Mouse (Mus musculus): ENCODE data around the gene Snx29. TPM values are rescaled to one million over a fixed set of nuclear protein-coding genes. Genes with fewer than 3 reads are reported as not detected.
A peak's percentile ranks its signal among the peaks of the same experiment; 100 is the strongest.

The Snx29 gene
- polyA plus RNA-seq, 1 experiment, result 15.0 TPM

DNA sequence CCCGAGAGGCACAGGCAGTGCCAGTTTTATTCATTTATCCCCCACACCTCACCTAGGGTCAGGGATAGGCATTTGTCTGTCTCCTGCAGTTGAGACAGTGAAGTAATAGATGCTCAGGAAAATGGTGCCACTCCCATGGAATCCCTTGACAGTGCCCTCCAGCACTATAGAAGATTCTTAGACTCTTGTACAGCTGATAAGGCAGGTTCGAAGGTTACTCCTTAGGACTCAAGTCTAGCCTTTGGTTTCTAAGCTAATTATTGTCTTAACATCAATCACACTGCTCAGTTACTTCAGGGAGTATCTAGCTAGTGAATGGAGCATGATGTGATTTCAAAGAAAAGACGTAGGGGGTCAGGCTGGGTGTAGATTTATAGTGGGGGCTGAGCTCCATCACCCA, 273.9 kb downstream of the Snx29 start:
- Histone ChIP-seq H3K36me3 (ENCODE audit: control insufficient read depth, insufficient read depth, low read length) (no peaks in the 10 kb centered on the region), H3K27me3 (ENCODE audit: control insufficient read depth, insufficient read depth, low read length) (no peaks in the 10 kb centered on the region), H3K27ac (ENCODE audit: control insufficient read depth, insufficient read depth, low read length) (no peak overlapping the region), H3K4me3 (ENCODE audit: control insufficient read depth, insufficient read depth, low read length) (no peak overlapping the region), H3K4me1 (replicated peaks; ENCODE audit: control insufficient read depth, insufficient read depth, low read length) (no peaks in the 10 kb centered on the region)
- no peak for DNase-seq
- no peak for TF ChIP-seq POLR2A (IDR thresholded peaks at IDR 0.05; ENCODE audit: control insufficient read depth, extremely low read depth, insufficient read depth, low read length, poor library complexity)
- no peak for TF ChIP-seq CTCF (IDR thresholded peaks at IDR 0.05; ENCODE audit: borderline replicate concordance, control insufficient read depth, extremely low read depth, insufficient read depth, low read length, poor library complexity)
- WGBS, result 95% methylated on average over 3 of the region's 3 CpGs

DNA sequence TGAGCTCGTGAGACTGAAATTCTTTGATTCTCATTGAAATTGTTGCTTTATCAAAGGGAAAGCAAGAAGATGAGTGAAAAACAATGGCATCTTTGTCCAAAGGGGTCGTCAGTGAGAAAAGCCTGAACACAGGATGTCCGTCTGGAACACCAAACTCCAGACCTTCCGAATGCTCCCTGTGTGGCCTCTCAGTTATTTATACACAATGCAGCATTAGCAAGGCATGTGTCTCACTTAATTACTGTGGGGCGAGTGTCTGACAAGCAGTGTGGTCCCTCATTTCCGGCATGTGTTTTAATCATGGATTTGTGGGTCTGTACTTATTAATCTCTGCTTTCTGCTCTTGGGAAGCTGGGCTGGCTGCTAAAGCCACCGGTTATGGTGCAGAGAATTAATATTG, 275.1 kb downstream of the Snx29 start:
- Histone ChIP-seq H3K27me3 (ENCODE audit: control insufficient read depth, insufficient read depth, low read length) (no peaks in the 10 kb centered on the region), H3K4me3 (ENCODE audit: control insufficient read depth, insufficient read depth, low read length) (no peak overlapping the region), H3K36me3 (ENCODE audit: control insufficient read depth, insufficient read depth, low read length) (no peaks in the 10 kb centered on the region), H3K4me1 (replicated peaks; ENCODE audit: control insufficient read depth, insufficient read depth, low read length) (no peaks in the 10 kb centered on the region), H3K27ac (ENCODE audit: control insufficient read depth, insufficient read depth, low read length) (no peak overlapping the region)
- DNase-seq, result no peak
- WGBS, result 95% methylated on average over 7 of the region's 7 CpGs
- TF ChIP-seq CTCF (IDR thresholded peaks at IDR 0.05; ENCODE audit: borderline replicate concordance, control insufficient read depth, extremely low read depth, insufficient read depth, low read length, poor library complexity), result no peak
- TF ChIP-seq POLR2A (IDR thresholded peaks at IDR 0.05; ENCODE audit: control insufficient read depth, extremely low read depth, insufficient read depth, low read length, poor library complexity), result no peak

DNA sequence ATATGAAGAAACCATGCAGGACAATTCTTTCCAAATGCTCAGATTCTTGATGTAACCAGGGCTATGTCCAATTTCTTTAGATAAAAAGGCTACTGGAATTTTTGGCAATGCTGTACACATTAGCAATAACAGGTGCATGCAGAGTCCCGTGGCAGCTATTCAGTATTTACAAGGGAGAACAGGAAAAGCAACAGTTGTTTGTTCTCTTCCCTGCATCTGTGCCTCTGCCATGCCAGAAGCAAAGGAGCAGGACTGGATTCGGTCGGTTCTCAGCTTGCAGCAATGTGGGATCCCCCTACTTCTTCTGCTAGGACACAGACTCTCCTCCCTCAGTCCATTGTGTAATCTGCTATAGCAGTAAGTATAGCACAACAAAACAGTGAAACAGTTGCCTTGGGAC, 276.8 kb downstream of the Snx29 start:
- H3K4me3 ChIP-seq (ENCODE audit: control insufficient read depth, insufficient read depth, low read length), result no peak overlapping the region
- no peaks in the 10 kb centered on the region for H3K4me1 ChIP-seq (replicated peaks; ENCODE audit: control insufficient read depth, insufficient read depth, low read length)
- WGBS, result 94% methylated on average over 3 of the region's 3 CpGs
- DNase-seq, result no peak
- no peaks in the 10 kb centered on the region for H3K36me3 ChIP-seq (ENCODE audit: control insufficient read depth, insufficient read depth, low read length)
- TF ChIP-seq POLR2A (IDR thresholded peaks at IDR 0.05; ENCODE audit: control insufficient read depth, extremely low read depth, insufficient read depth, low read length, poor library complexity), result no peak
- no peak for TF ChIP-seq CTCF (IDR thresholded peaks at IDR 0.05; ENCODE audit: borderline replicate concordance, control insufficient read depth, extremely low read depth, insufficient read depth, low read length, poor library complexity)
- H3K27me3 ChIP-seq (ENCODE audit: control insufficient read depth, insufficient read depth, low read length), result no peaks in the 10 kb centered on the region
- H3K27ac ChIP-seq (ENCODE audit: control insufficient read depth, insufficient read depth, low read length), result no peak overlapping the region

DNA sequence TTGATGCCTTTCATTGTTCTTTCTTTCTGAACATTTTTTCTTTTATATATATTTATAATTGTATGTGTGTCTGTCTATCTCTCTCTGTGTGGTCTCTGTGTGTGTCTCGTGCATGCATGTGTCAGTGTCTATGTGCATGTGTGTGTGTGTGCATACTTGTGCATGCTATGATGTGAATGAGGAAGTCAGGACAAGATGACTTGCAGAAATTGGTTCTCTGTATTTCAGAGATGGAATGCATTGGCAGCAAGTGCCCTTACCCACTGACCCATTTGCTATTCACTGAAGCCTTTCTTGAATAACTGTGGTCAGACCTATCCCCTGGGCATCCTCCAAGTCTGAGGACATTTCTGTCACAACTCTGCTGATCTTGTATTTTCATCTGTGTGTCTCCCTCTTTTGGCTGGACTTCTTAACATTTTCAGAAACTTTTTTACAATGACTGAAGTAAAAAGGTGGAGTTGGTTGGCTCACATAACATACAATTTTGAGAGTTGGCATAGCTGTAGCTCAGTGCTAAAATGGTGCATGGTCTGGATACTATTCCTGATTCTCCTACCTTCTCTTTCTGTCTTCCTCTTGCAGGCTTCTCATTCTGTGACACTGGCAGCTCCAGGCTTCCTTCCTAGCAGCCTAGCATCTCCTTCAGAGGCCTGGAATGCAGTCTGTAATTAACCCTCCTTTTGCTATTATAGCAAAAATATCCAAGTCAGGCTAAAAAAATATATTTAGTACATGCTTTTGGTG, 278.8 kb downstream of the Snx29 start:
- WGBS, result 78% methylated on average over 1 of the region's 1 CpGs
- no peak overlapping the region for H3K4me3 ChIP-seq (ENCODE audit: control insufficient read depth, insufficient read depth, low read length)
- no peak overlapping the region for H3K27ac ChIP-seq (ENCODE audit: control insufficient read depth, insufficient read depth, low read length)
- no peak for TF ChIP-seq POLR2A (IDR thresholded peaks at IDR 0.05; ENCODE audit: control insufficient read depth, extremely low read depth, insufficient read depth, low read length, poor library complexity)
- DNase-seq, result no peak
- H3K4me1 ChIP-seq (replicated peaks; ENCODE audit: control insufficient read depth, insufficient read depth, low read length), result no peaks in the 10 kb centered on the region
- no peaks in the 10 kb centered on the region for H3K27me3 ChIP-seq (ENCODE audit: control insufficient read depth, insufficient read depth, low read length)
- no peaks in the 10 kb centered on the region for H3K36me3 ChIP-seq (ENCODE audit: control insufficient read depth, insufficient read depth, low read length)

DNA sequence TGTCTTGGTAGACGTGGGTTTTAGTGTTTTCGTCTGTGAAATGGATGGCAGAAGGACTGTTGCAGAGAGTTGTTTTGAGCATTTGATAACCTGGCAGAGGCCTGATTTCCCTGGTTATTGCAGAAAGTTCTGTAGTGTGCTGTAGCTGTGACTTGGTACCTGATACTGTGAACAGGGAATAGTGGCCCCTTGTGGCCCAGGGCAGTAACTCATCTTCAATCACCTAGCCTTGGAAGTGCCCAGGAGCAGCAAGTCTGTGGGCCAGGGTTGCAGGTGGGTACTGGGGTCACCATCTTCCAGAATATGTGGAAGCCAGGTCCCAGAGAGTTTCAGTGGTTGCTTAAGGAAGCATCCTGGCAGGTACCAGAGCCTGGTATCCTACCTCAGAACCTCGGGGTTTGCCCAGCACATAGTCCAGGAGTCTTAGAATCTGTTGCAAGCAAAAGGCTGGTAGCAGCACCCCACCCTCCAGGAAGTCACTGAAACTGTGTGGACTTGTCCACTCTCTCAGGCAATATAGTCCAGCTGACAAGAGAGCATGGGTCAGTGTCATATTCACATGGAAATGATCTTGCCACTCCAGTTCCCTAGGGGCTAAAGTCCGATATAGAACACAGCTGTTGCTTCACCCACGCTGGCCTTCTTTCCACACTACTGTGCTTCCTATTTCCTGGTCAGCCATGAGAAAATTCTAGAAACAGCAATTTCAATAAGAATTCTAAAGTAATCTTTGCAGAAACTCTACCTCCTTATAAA, 281.1 kb downstream of the Snx29 start:
- H3K27me3 ChIP-seq (ENCODE audit: control insufficient read depth, insufficient read depth, low read length), result no peaks in the 10 kb centered on the region
- no peak overlapping the region for H3K4me3 ChIP-seq (ENCODE audit: control insufficient read depth, insufficient read depth, low read length)
- TF ChIP-seq CTCF (IDR thresholded peaks at IDR 0.05; ENCODE audit: borderline replicate concordance, control insufficient read depth, extremely low read depth, insufficient read depth, low read length, poor library complexity), result no peak
- TF ChIP-seq POLR2A (IDR thresholded peaks at IDR 0.05; ENCODE audit: control insufficient read depth, extremely low read depth, insufficient read depth, low read length, poor library complexity), result no peak
- DNase-seq, result peak; percentile 22
- no peak overlapping the region for H3K27ac ChIP-seq (ENCODE audit: control insufficient read depth, insufficient read depth, low read length)
- H3K36me3 ChIP-seq (ENCODE audit: control insufficient read depth, insufficient read depth, low read length), result no peaks in the 10 kb centered on the region
- H3K4me1 ChIP-seq (replicated peaks; ENCODE audit: control insufficient read depth, insufficient read depth, low read length), result no peaks in the 10 kb centered on the region
- 94% methylated on average over 5 of the region's 5 CpGs for WGBS

DNA sequence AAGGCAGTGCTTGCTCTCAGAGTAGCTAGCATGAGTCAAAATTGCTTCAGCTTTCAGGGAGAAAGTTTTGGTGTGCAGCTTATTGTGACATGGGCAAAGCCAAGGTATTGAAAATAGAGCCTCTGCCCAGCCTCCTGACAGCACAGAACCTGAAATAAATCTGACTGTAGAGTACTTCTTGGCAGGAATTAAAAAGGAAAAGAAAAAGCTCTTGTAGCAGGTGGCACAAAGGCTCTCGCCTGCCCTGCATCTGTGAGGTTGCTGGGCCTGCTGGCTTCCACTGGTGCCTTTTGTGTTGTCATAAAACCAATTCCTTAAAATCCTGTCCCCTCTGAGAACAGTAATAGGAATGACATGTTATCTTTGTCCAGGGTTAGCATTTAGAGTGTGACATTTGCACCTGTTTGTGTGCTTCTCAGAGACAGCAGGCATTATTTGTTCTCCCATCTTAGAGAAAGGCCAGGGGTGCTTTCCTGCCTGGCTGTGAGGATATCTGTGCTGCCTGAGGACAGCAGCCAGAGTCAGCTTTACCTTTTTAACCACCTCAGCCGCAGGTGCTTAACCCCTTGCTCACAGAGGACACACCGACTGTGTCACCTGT, 289.9 kb downstream of the Snx29 start:
- H3K4me3 ChIP-seq (ENCODE audit: control insufficient read depth, insufficient read depth, low read length), result no peak overlapping the region
- no peak overlapping the region for H3K27ac ChIP-seq (ENCODE audit: control insufficient read depth, insufficient read depth, low read length)
- WGBS, result 95% methylated on average over 3 of the region's 3 CpGs
- TF ChIP-seq CTCF (IDR thresholded peaks at IDR 0.05; ENCODE audit: borderline replicate concordance, control insufficient read depth, extremely low read depth, insufficient read depth, low read length, poor library complexity) (no peak), POLR2A (IDR thresholded peaks at IDR 0.05; ENCODE audit: control insufficient read depth, extremely low read depth, insufficient read depth, low read length, poor library complexity) (no peak)
- DNase-seq, result no peak
- H3K4me1 ChIP-seq (replicated peaks; ENCODE audit: control insufficient read depth, insufficient read depth, low read length), result no peaks in the 10 kb centered on the region
- H3K27me3 ChIP-seq (ENCODE audit: control insufficient read depth, insufficient read depth, low read length), result no peaks in the 10 kb centered on the region
- no peaks in the 10 kb centered on the region for H3K36me3 ChIP-seq (ENCODE audit: control insufficient read depth, insufficient read depth, low read length)
